Mouse (Mus musculus): Measurements from ENCODE around the gene Hspa12b.

Hspa12b gene

GRCm38 (mm10) chr2:131148353-131149253 lies 21.5 kb downstream of the Hspa12b start:
- 88% methylated on average over 8 of the region's 8 CpGs for WGBS

GRCm38 (mm10) chr2:131149254-131149578 lies 22.1 kb downstream of the Hspa12b start:
- 91% methylated on average over 3 of the region's 3 CpGs for WGBS

- 94% methylated on average over 7 of the region's 7 CpGs for WGBS
Observed at GRCm38 (mm10) chr2:131152166-131152730, 25.2 kb downstream of the Hspa12b start.

- 97% methylated on average over 4 of the region's 4 CpGs for WGBS
Observed at GRCm38 (mm10) chr2:131154036-131154435, 27.0 kb downstream of the Hspa12b start.

- WGBS, result 97% methylated on average over 7 of the region's 7 CpGs
Observed at GRCm38 (mm10) chr2:131156987-131157386, 29.9 kb downstream of the Hspa12b start.

GRCm38 (mm10) chr2:131159491-131159910 lies 32.4 kb downstream of the Hspa12b start:
- WGBS, result 1% methylated on average over 18 of the region's 18 CpGs

GRCm38 (mm10) chr2:131159938-131160581 lies 33.0 kb downstream of the Hspa12b start, which contains the start of gene 1700037H04Rik:
TSS of gene 1700037H04Rik (minus strand) at chr2:131160081.
- under 1% methylated on average over 54 of the region's 54 CpGs for WGBS

GRCm38 (mm10) chr2:131160671-131161111 lies 33.6 kb downstream of the Hspa12b start:
- 0% methylated on average over 17 of the region's 17 CpGs for WGBS

- 87% methylated on average over 7 of the region's 7 CpGs for whole genome bisulfite sequencing
Observed at GRCm38 (mm10) chr2:131163924-131164323, 36.8 kb downstream of the Hspa12b start.

GRCm38 (mm10) chr2:131166172-131166571 lies 39.1 kb downstream of the Hspa12b start:
- 95% methylated on average over 2 of the region's 2 CpGs for WGBS

- 90% methylated on average over 6 of the region's 6 CpGs for WGBS
Observed at GRCm38 (mm10) chr2:131167984-131168383, 40.9 kb downstream of the Hspa12b start.

- WGBS, result 58% methylated on average over 1 of the region's 1 CpGs
Observed at GRCm38 (mm10) chr2:131168914-131169313, 41.8 kb downstream of the Hspa12b start.

GRCm38 (mm10) chr2:131170936-131171335 lies 43.9 kb downstream of the Hspa12b start:
- 64% methylated on average over 9 of the region's 9 CpGs for WGBS

- 45% methylated on average over 43 of the region's 43 CpGs for WGBS
Observed at GRCm38 (mm10) chr2:131171401-131172104, 44.5 kb downstream of the Hspa12b start.

- 80% methylated on average over 9 of the region's 9 CpGs for WGBS
Observed at GRCm38 (mm10) chr2:131172322-131172721, 45.2 kb downstream of the Hspa12b start.

GRCm38 (mm10) chr2:131174700-131175099 lies 47.6 kb downstream of the Hspa12b start:
- 5% methylated on average over 11 of the region's 11 CpGs for WGBS

GRCm38 (mm10) chr2:131175286-131175944 lies 48.3 kb downstream of the Hspa12b start:
- WGBS, result 63% methylated on average over 3 of the region's 3 CpGs

- WGBS, result 83% methylated on average over 1 of the region's 1 CpGs
Observed at GRCm38 (mm10) chr2:131175945-131176309, 48.8 kb downstream of the Hspa12b start.

- 65% methylated on average over 5 of the region's 5 CpGs for whole genome bisulfite sequencing
Observed at GRCm38 (mm10) chr2:131176491-131176890, 49.4 kb downstream of the Hspa12b start.

GRCm38 (mm10) chr2:131177932-131178331 lies 50.9 kb downstream of the Hspa12b start:
- 54% methylated on average over 9 of the region's 9 CpGs for WGBS

GRCm38 (mm10) chr2:131178828-131179245 lies 51.8 kb downstream of the Hspa12b start:
- WGBS, result 10% methylated on average over 26 of the region's 26 CpGs

Measured in cerebral cortex, adult 2 months (tissue).